Mouse (Mus musculus): ENCODE measurements around the gene Fmo1.
A peak's percentile ranks its signal among the peaks of the same experiment; 100 is the strongest.

Gene Fmo1

DNA sequence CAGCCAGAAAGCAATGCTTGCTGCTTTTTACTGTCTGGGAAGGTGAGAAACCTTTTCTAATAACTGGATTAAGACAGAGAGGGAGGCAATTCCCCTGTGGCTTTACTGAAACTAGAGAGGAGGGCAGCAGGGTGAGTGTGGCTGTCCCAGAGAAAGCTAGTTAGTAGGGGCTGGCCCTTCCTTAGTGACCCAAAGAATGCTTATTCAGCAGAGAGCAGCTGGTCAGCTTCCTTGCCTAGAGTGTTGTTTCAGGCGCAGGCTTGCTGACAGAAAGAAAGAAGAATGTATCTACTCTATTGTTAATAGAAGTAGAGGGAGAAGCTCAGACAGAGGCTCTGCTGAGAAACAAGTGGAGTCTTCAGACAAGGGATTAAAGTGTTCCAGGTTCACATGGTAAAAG, 4.1 kb downstream of the Fmo1 start:
- peak; percentile 30 for DNase-seq

- DNase-seq = peak; percentile 57
Observed at GRCm38 (mm10) chr1:162859996-162860605, 6.3 kb downstream of the Fmo1 start.

DNA sequence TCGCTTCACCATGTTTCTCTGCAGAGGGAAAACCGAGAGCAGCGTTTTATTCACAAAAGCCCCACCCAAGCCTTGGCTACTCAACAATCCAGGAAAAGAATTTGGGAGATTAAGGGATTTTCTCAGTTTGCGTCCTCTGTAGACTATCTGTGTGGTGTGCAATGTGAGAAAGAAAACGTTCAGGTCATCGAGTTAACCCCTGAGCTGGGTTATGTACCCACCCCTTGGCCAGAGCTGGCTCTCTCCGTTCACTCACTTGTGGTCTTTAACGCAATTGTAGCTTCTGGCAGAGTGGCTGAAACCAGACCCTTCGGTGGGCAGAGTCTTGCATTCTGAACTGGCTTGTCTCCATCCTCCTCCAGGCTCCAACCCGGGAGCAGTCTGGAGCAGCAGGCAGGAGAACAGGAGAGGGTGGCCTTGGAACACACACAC, 6.8 kb downstream of the Fmo1 start:
- DNase-seq = peak; percentile 32

- DNase-seq = peak; percentile 50
Observed at GRCm38 (mm10) chr1:162858748-162859130, 7.7 kb downstream of the Fmo1 start.

DNA sequence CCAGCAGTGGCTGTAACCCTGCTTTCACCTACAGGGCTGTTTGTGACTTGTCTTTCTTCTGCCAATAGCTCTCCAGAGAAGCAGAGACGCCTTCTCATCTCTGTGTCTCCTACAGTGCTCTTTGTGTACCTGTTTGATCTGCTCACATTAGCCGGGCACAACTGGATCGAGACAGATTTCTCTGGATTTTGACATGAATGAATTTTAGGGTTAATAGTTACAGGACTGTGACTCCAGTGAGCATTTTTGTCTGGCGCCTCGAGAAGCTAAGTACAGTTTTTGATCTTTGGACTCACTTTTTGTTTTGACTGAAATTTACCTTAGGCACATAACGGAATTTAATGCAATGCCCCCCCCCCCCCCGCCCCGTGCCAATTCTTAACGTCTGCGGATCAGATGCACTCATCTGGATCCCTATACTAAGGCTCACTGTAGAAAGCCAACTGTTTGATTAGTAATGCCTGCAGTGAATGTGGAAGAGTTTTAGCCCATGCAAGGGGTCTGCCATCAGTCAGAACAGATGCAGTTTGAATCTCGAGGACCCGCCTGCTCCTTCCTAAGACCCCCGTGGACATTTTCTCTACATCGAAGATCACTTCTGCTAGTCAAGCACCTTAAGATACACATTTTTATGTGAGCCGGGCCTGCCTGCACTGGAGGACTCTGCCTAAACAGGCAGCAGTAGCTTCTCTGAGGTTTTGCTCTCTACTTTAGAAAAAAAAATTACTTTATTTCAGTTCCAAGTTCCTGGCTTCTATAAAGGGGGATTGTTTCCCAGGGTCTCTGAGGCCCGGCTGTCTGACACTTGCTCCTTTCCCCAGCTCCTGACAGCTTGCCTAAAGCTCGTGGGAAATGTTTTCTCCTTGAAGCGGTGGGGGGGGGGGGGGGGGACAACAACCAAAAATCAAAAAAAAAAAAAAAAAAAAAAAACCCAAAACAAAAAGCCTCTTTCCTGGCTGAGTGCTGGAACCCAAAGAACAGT, 8.4 kb downstream of the Fmo1 start:
- DNase-seq = peak; percentile 56

GRCm38 (mm10) chr1:162853812-162854482, 12.5 kb downstream of the Fmo1 start:
- DNase-seq = no peak

- no peak for DNase-seq
Observed at GRCm38 (mm10) chr1:162847554-162847953, 18.9 kb downstream of the Fmo1 start.

- no peak for DNase-seq
Observed at GRCm38 (mm10) chr1:162840211-162840610, 26.2 kb downstream of the Fmo1 start.

DNA sequence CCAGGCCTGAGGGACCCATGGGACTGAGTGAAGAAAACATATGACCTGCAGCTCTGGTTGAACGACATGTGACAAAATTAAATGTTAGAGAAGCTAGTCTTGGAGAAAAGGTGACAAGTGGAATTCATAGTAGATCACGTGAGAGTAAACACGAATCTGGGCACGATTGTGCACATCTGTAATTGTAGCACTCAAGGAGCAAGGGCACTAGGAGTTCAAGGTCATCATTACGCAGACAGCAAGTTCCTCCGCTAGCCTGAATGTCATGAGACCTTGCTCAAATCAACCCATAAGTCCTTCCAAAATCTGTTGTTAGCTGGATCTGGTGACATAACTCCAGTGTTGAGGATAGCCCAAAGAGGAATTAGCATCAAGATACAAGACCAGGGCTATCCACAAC, 27.4 kb downstream of the Fmo1 start:
- DNase-seq = no peak

GRCm38 (mm10) chr1:162834342-162834741, 32.1 kb downstream of the Fmo1 start:
- DNase-seq = no peak

DNA sequence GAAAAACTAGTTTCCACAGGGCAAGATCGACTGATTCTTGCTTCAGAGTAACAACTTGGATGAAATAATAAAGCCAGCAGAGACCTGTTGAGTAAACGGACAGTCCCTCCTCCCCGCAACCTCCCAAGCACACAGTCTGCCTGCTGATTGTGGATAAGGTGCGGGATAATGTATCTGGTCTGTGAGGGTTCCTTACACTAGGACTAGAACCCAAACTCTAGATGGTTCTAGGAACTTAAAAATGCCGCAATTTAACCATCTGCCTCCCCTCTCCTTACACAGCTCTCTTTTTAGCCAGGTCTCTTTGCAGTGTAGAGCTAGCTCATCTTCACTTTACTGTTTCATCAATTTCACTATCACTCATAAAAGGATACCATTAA, 33.8 kb downstream of the Fmo1 start:
- DNase-seq = no peak

GRCm38 (mm10) chr1:162831838-162832573, 34.4 kb downstream of the Fmo1 start:
- no peak for DNase-seq

DNA sequence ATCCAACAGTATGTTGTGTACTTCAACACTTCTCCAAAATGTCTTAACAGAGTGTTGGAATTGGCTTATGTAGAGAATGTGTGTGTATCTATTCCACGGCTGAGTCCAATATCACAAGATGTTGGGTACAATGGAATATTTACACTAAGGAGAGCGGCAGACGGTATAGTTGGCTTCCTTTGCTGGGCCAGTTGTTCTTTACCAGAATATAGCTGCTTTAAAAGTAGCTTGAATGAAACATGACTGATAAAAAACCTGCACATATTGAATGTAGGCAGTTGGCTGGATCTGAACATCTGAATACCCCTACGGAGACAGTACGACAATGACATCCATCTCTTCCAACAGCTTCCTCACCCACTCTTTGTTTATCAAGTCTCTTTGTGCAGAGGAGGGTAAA, 47.1 kb downstream of the Fmo1 start:
- DNase-seq = no peak

DNA sequence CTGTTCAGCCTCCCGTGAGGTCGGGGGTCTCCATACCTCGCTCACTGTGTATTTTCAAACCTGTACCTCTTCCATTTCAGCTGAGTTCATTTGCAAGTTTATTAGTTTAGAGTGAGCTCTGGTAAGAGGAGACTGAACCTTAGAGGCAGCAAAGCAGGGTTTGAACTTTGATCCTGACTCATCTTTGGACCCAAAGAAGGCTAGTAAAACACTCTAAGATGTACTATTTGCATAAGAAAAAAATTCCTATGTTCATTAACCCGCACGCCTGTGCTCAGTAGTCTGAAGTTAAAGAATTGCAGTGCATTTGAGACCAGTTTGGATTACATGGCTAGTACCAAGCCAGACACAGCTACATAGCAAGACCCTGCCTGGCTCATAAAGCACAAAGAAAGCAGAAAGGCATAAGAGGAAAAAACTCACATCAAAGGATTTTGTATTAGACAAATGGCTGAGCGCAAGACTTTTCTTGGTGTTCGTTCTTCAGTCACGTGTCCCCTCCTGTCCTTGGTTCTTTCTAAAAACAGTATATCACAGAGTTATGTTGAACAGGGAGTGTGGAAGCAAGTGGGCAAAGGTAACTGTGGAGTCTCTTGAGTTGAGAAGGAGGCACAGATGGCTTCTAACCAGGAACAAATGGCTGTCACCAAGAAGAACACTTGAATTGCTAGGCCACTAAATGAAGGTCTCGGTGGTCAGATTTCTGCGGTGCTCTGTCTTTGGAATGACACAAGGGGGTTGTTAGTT, 50.9 kb downstream of the Fmo1 start:
- peak; percentile 25 for DNase-seq

DNA sequence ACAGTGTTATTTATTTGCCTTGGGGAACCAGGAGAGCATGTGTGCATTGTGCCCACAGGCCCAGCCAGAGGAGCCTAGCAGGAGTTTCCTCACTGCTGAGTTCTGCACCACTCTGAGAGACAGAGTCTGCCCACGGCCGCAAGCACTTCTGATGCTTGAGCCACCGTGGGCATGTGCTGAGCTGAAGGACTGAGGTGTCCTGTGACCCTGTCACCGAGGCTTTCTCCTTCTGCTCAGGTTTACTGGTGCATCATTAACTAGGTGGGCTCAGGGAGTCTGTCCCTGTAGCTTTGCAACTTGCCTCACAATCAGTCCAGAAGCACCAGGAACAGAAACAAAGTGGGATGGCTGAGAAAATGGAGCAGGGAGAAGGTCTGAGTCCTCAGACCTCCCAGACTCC, 51.5 kb downstream of the Fmo1 start:
- peak; percentile 17 for DNase-seq

- peak; percentile 80 for DNase-seq
Observed at GRCm38 (mm10) chr1:162813836-162814156, 52.6 kb downstream of the Fmo1 start, which contains the start of gene Fmo4. Fmo4 (minus strand) TSS chr1:162813972.

DNA sequence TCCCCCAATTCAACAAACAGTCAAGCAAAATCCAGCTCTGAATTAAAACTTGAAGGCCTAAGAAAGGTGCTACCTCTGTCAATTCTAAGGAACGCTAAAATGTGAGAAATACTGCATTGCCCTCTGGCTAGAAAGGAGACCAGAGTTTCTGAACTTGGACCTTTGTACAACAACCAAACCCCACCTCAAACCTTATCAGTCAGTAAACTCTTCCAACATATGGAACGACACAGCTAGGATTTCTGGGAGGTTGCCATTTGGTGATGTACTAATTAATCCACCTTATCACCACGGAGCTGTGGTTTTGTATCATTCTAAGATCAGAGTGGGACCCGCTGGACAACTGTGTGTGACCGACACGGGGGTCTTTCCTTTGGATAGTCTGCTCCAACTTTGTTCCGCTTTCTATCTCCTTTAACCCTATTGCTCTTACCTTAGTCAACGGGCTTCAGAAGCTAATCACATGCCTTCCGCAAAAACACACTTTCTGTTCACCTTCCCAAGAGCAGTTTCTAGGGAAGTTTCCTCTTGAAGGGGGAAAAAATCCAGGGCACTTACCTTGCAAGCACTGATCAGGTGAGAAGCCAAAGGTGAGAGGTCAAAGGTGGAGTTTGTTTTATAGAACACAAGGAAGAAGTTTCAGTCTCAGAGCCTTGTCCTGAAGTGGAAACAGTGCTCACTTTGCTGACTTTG, 53.1 kb downstream of the Fmo1 start:
- DNase-seq = no peak

GRCm38 (mm10) chr1:162808541-162808940, 57.9 kb downstream of the Fmo1 start:
- DNase-seq = no peak

GRCm38 (mm10) chr1:162807441-162807840, 59.0 kb downstream of the Fmo1 start:
- DNase-seq = no peak

GRCm38 (mm10) chr1:162805011-162805410, 61.4 kb downstream of the Fmo1 start:
- DNase-seq = peak; percentile 33

DNA sequence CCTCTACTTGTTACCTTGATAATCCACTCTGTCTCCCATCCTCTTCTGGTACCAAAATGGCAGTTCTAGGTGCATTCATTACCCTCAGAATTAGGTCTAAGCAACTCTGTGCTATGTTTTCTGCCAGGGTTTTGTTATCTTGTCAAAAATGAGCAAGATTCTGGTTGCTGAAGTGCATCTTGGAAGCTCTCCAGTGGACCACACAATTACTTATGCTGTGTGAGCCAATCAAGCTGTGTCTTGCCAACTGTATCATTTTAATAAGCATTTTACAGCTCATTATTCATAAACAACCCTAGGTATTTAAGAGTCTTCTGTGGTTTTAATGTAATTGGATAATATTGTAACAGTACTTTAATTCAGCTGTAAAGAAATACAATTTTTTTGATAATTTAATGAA, 70.0 kb downstream of the Fmo1 start:
- no peak for DNase-seq
